Mouse (Mus musculus): ENCODE measurements around the gene Mindy2. TPM values are rescaled to one million over a fixed set of nuclear protein-coding genes. Genes with fewer than 3 reads are reported as not detected.
A peak's percentile ranks its signal among the peaks of the same experiment; 100 is the strongest.
"Not testable (repeated sequence)": the region's sequence is repeated elsewhere in the genome, so short reads cannot be mapped to it uniquely, and the experiment has no call there.

Mindy2 gene
- total RNA-seq, 2 experiments from 2014 or later, result 35.0 to 39.3 TPM

DNA sequence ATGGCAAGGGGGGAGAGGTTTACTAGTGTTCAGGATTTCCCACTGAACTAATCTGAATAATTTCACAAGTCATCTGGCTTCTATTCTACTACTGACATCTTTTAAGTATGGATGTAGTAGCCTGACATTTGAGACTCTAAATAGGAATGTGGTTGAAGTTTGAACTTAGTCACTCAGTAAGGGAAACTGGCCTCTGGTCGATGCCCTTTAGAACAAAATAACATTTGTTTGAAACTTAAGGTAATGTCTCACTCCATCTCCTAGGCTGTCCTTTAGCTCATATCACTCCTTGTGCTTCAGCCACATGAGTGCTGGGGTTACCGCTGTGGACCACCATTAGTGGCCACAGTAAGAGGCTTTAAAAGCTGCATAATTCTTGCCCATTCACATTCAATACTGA lies 58.7 kb downstream of the Mindy2 start:
- intact Hi-C loops (cut with DNase I), result no loop called here
- DNase-seq (ENCODE audit: low spot score in 2 of 2), result no peak

DNA sequence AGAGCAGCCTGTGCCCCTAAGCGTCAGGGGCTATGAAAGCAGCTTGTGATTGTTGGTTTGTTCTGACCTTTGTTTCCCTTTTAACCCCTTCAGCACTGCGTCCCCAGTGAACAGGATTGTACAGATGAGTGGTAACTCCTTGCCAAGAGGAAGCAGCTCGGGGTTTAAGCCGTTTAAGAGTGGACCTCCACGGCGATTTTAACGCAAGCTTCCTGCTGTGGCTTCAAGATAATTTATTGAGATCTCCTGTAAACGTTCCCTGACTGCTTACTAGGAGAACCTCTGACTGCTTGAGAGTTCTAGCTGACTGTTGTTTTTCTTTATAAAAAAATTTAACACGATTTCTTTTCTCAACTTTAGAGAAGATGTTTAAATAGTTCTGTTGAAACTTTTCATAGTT lies 65.5 kb downstream of the Mindy2 start:
- intact Hi-C loops (cut with DNase I), result no loop called here
- no peak for DNase-seq (ENCODE audit: low spot score in 2 of 2)

DNA sequence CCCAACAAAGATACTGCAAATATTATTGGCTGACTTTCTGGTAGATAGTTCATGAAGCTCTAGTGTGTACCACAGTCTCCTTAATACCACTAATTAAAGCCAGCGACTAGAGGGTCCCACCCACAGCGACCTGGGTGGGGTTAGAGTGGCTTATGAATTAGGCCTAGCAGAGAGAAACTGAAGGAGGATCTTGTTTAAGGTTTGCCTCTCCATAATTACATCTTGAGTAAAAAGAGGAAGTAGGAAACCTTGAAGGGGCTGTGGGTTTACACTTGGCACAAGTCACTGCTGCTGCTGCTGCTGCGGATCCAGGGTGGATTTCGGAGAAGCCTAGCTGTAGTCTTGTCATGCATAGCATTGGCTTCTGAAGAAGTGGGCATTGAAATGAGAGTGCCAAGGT lies 66.2 kb downstream of the Mindy2 start:
- DNase-seq (ENCODE audit: low spot score in 2 of 2), result no peak
- intact Hi-C loops (cut with DNase I), result no loop called here

DNA sequence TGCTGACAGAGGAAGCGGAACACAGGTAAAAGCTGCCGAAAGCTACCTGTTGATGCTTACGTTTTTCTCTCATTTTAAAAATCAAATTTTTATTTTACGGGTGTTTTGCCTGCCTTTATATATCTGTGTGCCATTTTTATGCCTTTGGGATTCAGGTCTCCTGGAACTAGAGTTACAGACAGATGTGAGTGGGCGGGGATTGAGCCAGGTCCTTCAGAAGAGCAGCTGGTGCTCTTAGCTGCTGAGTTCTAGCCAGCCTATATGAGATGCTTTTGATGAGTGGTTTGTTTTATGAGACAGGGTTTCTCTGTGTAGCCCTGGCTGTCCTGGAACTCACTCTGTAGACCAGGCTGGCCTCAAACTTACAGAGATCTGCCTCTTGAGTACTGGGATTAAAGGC lies 69.8 kb downstream of the Mindy2 start:
- intact Hi-C loops (cut with DNase I), result no loop called here
- peak in 1 of 2 experiments; percentile 73 for DNase-seq (ENCODE audit: low spot score in 2 of 2)

DNA sequence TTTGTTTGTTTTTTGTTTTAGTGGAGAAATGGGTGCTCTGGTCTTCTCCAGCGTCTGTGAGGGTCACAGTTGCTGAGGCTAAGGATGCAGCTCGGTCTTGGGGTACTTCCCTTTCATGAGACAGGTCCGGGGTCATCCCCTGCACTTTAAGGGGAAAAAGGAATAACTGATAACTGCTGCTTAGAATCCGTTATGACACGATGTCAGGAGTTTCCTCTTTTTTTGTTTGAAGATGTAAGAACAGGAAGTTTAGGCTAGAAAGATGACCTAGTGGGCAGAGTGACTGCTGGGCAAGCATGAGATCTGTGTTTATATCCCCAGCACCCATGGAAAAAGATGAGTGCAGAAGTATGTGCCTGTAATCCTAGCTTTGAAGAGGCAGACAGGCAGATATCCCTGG lies 71.8 kb downstream of the Mindy2 start:
- intact Hi-C loops (cut with DNase I), result no loop called here
- DNase-seq (ENCODE audit: low spot score in 2 of 2), result no peak

DNA sequence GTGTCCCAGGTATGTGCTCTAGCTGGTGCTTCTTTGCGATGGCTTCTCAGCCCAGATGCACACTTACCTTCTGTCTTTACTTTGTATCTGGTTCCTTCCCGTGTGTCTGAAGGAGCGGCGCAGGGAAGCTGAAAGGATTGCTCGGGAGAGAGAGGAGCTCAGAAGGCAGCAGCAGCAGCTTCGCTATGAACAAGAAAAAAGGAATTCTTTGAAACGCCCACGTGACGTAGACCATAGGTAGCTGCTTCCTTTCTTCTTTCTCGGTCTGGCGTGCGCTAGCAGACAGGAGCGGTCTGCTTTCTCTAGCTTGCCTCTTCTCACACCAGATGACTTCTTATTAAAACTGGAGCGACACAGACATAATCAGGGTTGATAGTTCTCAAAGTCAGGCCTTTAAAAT lies 72.3 kb downstream of the Mindy2 start:
- no peak for DNase-seq (ENCODE audit: low spot score in 2 of 2)
- intact Hi-C loops (cut with DNase I), result loop anchor here (5.0 kb wide), 1 partner anchor 132 kb away; no protein-coding TSS in a partner anchor

DNA sequence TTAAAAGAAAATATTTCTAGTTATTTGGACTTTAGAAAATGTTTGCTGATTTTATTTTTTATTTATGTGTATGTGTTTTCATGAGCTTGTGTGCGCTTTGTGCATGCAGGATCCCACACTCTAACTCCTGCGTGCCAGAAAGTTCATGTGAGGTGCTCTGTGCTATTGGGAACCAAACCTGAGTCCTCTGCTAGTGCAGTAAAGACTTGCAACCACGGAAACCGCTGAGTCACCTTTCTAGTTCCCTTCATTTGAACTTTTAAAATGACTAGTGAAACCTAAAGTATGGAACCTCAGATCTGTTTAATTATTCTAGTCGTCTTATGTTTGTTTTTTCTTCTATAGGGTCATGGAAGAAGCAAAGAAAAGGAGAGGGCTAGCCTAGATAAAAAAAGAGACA lies 76.0 kb downstream of the Mindy2 start:
- intact Hi-C loops (cut with DNase I), result loop anchor here (5.0 kb wide), 1 partner anchor 129 kb away; no protein-coding TSS in a partner anchor

DNA sequence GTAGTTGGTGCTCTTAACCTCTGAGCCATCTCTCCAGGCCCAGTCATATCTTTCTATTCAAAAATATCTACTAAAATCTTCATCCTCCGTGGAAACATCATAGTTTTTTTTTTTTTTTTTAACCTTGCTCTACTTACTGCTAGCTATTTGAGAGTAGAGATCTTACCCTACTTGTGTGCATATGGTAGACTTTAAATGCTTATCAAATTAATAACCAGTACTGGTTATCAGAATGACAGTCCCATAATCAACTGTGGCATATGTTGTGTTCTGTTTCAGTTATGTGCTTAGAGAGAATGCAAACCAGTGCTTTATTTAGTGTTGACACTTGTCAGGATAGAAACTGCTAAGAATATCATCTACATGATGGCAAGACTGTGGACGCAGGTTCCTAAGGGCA lies 78.9 kb downstream of the Mindy2 start:
- intact Hi-C loops (cut with DNase I), result no loop called here

More for the DNA sequence above, 76.0 kb downstream of the Mindy2 start:
- no peak for DNase-seq (ENCODE audit: low spot score in 2 of 2)

DNA sequence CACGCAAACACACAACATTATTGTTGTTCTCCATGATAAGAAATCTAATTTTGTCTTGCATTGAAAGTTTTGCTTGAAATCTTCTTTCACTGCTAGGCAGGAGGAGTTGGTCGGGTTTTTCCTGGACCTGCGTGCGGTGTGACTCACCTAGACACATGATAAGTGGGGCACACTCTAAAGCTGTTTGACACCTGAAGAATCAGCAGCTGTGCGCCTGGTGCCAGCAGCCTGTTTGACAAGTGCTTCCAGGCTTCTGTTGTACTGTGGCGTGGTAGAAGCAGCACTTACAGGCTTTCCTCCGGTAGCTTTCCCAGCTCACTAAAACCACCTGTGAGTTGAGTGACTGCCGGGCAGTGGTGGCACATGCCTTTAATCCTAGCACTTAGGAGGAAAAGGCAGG lies 86.6 kb downstream of the Mindy2 start:
- intact Hi-C loops (cut with DNase I), result no loop called here
- DNase-seq (ENCODE audit: low spot score in 2 of 2), result no peak

More for the DNA sequence above, 78.9 kb downstream of the Mindy2 start:
- no peak for DNase-seq (ENCODE audit: low spot score in 2 of 2)

DNA sequence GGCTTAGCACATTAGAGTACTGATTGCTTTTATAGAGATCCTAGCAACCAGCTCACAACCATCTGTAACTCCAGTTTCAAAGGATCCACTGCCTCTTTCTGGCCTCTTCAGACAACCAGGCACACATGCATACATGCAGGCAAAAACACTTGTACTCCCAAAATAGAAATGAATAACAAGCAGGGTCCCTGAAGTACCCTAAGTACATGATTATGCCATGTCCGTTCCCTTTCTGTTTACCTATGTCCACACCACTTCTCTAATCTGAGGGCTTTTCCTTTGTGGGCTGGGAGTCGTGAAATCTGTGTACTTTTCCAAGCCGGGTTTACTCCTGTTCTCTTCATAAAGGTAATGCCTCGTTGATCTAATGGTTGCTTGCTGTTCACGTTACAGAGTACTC lies 89.3 kb downstream of the Mindy2 start:
- intact Hi-C loops (cut with DNase I), result no loop called here
- no peak for DNase-seq (ENCODE audit: low spot score in 2 of 2)

DNA sequence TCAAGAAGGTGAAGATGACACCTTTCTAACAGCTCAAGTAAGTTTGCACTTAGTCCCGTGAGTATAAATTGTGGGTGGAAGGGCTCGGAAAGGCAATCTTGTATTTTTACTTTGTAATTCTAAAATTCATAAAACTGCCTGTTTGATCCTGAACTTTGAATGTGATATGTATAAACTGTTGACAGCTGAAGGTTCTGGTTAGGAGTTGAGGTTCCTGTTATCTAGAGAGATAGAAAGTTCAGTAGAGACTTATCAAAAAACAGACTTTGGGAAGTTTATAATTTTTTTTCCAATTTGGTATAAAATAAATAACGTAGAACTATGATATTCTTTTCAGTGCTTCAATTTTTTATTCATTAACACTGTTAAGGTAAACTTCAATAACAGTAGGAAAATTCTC lies 94.1 kb downstream of the Mindy2 start:
- intact Hi-C loops (cut with DNase I), result no loop called here
- no peak for DNase-seq (ENCODE audit: low spot score in 2 of 2)

DNA sequence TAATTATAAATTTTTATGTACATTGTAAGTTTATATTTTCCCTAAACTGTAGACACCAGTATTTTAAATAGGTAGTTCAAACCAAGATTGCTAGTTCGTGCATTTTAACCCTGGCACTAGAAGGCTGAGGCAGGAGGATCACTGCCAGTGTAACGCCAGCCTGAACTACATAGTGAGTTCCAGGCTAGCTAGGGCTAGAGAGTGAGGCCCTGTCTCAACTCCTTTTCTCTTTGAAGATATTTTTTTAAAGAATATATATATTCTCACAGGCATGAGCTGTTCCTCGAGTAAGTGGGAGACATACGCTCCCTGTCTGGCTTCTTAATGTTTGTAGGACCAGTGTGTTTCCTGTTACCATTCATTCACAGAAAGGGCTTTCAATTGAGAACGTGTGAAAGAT lies 100.2 kb downstream of the Mindy2 start:
- DNase-seq (ENCODE audit: low spot score in 2 of 2), result no peak
- intact Hi-C loops (cut with DNase I), result no loop called here

DNA sequence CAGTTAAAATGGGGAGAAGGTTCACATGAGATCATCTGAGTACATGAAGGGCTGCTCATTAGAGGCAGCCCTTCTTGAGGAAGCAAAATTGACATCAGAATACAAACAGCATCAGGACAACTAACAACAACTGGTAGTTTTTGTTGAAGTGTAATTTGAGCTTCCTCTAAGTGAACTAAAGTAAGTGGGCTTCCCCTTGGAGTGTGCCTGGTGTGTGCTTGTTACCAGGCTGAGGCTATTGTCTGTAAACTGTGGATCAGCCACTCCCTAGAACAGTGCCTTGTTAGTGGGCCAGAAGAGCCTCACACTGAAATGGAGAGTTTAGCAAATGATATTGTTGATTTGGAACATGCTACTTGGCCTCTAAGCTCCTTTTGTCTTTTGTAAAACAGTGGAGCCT lies 101.5 kb downstream of the Mindy2 start:
- DNase-seq (ENCODE audit: low spot score in 2 of 2), result no peak
- intact Hi-C loops (cut with DNase I), result no loop called here

DNA sequence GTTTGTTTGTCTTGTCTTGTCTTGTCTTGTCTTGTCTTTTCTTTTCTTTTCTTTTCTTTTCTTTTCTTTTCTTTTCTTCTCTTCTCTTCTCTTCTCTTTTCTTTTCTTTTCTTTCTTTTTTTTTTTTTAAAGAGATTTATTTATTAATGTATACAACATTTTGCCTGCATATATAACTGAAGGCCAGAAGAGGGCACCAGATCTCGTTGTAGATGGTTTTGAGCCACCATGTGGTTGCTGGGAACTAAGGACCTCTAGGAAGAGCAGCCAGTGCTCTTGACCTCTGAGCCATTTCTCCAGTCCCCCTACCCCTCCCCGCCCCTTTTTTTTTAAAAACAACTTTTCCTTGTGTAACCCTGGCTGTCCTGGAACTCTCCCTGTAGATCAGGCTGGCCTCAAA lies 104.7 kb downstream of the Mindy2 start:
- DNase-seq (ENCODE audit: low spot score in 2 of 2); intact Hi-C loops (cut with DNase I): not testable (repeated sequence)

DNA sequence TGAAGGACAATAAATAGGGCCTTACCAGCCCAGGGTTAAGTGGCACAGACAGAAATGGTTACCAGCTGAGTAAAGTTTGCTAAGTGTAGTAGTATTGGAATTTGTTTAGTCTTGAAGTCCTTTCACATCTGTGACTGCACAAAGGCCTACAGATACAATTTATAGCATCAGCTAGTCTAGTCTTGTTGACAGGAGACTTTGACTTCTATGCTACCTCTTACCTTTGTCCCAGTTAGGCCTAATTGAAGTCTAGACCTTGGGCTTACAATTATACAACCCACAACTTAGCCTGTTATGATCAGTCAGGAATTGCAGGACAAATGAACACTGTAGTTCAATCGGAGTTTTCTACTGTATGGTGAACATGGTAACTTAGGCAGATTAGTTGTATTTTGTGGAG lies 105.5 kb downstream of the Mindy2 start:
- intact Hi-C loops (cut with DNase I), result no loop called here
- DNase-seq (ENCODE audit: low spot score in 2 of 2), result no peak

Other genes with a start within 250 kb of the Mindy2 start
- 1 to 10 TPM; 1.1 to 1.3 TPM for gene Ccnb2, start 235.6 kb downstream of the Mindy2 start, total RNA-seq (2021)
- gene Rnf111, start 153.4 kb downstream of the Mindy2 start, total RNA-seq (2021), result 10 to 100 TPM; 38.7 to 43.3 TPM
- gene Sltm, start 114.4 kb downstream of the Mindy2 start, total RNA-seq (2021), result 10 to 100 TPM; 42.7 to 49.0 TPM
- 1 to 10 TPM; 1.1 to 1.5 TPM for gene Gm10642, start 923 bp downstream of the Mindy2 start, total RNA-seq (2021)
- 10 to 100 TPM; 69.1 to 71.4 TPM for gene Adam10, start 21.8 kb upstream of the Mindy2 start, total RNA-seq (2021)